Mouse (Mus musculus) embryo, embryonic 11 days (tissue): ENCODE measurements around the gene Capn5.
"Not testable (repeated sequence)": the region's sequence is repeated elsewhere in the genome, so short reads cannot be mapped to it uniquely, and the experiment has no call there.

Source experiments
- DNase-seq: peaks from one replicate; pipeline ENCODE4 v3.0.0-alpha.2; 2015

Gene Capn5

GRCm38 (mm10) chr7:98177929-98178559, at the start of gene Capn5:
Gene Capn5 (minus strand): TSS chr7:98178274.
- DNase-seq = peak; percentile 87

- no peak for DNase-seq
These were observed 45.7 kb upstream of the Capn5 start for GRCm38 (mm10) chr7:98223796-98224195.

GRCm38 (mm10) chr7:98216713-98217112, 38.6 kb upstream of the Capn5 start:
- no peak for DNase-seq

GRCm38 (mm10) chr7:98202946-98203345, 24.9 kb upstream of the Capn5 start:
- DNase-seq = no peak

GRCm38 (mm10) chr7:98201493-98202028, 23.5 kb upstream of the Capn5 start:
- no peak for DNase-seq

GRCm38 (mm10) chr7:98200396-98200795, 22.3 kb upstream of the Capn5 start:
- no peak for DNase-seq

- DNase-seq = no peak
These were observed 21.3 kb upstream of the Capn5 start, which contains the start of gene B3gnt6 for GRCm38 (mm10) chr7:98199381-98199780. Gene B3gnt6 (minus strand): TSS chr7:98199481.

GRCm38 (mm10) chr7:98195151-98195801, 17.2 kb upstream of the Capn5 start:
- DNase-seq = peak; percentile 46

- peak; percentile 59 for DNase-seq
These were observed 16.1 kb upstream of the Capn5 start for GRCm38 (mm10) chr7:98194026-98194792.

- DNase-seq = peak; percentile 54
These were observed 15.5 kb upstream of the Capn5 start for GRCm38 (mm10) chr7:98193515-98194025.

- peak; percentile 62 for DNase-seq
These were observed 13.6 kb upstream of the Capn5 start for GRCm38 (mm10) chr7:98191571-98192250.

- no peak for DNase-seq
These were observed 12.5 kb upstream of the Capn5 start for GRCm38 (mm10) chr7:98190578-98190977.

- no peak for DNase-seq
These were observed 11.7 kb upstream of the Capn5 start for GRCm38 (mm10) chr7:98189745-98190144.

GRCm38 (mm10) chr7:98188680-98189079, 10.6 kb upstream of the Capn5 start:
- no peak for DNase-seq

- DNase-seq = no peak
These were observed 10.2 kb upstream of the Capn5 start for GRCm38 (mm10) chr7:98188238-98188637.

GRCm38 (mm10) chr7:98187332-98187731, 9.3 kb upstream of the Capn5 start:
- not testable (repeated sequence) for DNase-seq

- DNase-seq = peak; percentile 42
These were observed 8.6 kb upstream of the Capn5 start for GRCm38 (mm10) chr7:98186637-98187036.

- no peak for DNase-seq
These were observed 7.3 kb upstream of the Capn5 start for GRCm38 (mm10) chr7:98185326-98185725.

- no peak for DNase-seq
These were observed 622 bp upstream of the Capn5 start for GRCm38 (mm10) chr7:98178560-98179231.

- DNase-seq = no peak
These were observed 527 bp downstream of the Capn5 start for GRCm38 (mm10) chr7:98177566-98177928.

GRCm38 (mm10) chr7:98177071-98177485, 996 bp downstream of the Capn5 start:
- no peak for DNase-seq
